Mouse (Mus musculus): ENCODE data around the gene Brpf1.
A peak's percentile ranks its signal among the peaks of the same experiment; 100 is the strongest.

The Brpf1 gene

GRCm38 (mm10) chr6:113306986-113307349, at the start of gene Brpf1:
Gene Brpf1, plus strand, starts transcription at chr6:113307137.
- DNase-seq (ENCODE audit: low spot score in 2 of 2), result no peak

GRCm38 (mm10) chr6:113261174-113261858, 45.6 kb upstream of the Brpf1 start:
- no peak for DNase-seq (ENCODE audit: low spot score in 2 of 2)

GRCm38 (mm10) chr6:113263531-113263930, 43.4 kb upstream of the Brpf1 start:
- DNase-seq (ENCODE audit: low spot score in 2 of 2), result no peak

DNA sequence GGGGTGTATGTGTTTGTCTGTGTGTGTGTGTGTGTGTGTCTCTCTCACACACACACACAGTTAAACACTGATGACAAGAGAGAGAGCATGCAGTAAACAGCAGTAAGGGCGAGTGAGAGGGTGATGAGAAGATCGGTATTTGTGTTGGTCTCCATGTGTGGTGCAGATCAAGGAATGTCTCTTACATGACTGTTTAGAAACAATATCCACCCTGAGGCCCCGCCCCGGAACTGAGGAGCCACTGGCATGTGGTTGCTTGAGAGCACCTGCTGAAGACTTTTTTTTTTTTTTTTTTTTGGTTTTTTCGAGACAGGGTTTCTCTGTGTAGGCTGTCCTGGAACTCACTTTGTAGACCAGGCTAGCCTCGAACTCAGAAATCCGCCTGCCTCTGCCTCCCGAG, 42.5 kb upstream of the Brpf1 start:
- DNase-seq (ENCODE audit: low spot score in 2 of 2), result no peak

DNA sequence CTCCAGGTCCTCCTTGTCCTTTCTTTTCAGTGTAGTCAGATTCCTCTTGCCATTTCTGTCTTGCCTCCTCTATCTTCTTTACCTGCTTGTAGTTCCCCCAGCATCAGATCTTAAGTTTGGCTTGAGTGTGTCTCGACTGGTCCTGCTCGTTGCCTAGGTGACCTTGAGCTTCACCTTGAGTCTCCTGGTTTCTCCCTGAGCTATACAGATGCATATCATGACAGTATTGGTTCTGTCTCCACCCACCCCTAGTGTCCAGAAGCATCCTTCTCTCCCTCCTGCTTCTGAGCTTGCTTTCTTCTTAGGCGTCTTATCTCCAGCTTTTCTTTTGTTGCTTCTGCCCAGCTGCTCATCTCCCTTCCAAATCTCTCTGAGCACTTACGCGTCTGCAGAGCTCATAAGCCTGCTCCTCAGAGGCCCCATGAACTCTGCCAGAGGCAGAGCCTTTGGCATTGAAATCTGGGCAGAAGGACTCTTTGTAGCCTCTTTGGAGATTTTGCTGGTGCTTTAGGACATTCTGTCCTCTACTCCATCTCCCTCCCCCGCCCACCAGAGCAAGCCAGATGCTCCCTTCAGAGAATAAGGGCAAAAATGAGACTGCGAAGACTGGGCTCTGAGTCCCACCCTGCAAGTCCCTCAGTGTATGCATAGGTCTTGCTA, 39.8 kb upstream of the Brpf1 start:
- DNase-seq (ENCODE audit: low spot score in 2 of 2), result no peak

DNA sequence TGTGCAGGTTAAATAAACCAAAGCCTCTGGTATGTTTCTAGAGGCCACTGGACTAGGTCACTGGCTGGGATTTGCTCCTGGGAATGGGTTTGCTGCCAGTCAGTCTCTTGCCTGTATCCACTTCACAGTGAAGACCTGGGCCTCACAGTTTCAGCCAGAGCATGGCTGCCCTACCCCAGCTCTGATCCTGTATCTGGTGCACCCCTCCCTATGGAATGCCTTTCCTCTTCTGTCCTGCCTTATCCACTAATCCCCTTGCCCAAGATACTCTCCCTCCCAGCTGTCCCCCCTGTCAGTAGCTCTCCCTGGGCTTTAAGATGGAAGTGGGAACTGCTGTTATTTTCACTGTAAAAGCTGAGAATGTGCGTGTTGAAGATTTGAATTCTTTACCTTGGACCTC, 38.9 kb upstream of the Brpf1 start:
- DNase-seq (ENCODE audit: low spot score in 2 of 2), result no peak

GRCm38 (mm10) chr6:113272365-113272764, 34.6 kb upstream of the Brpf1 start:
- DNase-seq (ENCODE audit: low spot score in 2 of 2), result no peak

DNA sequence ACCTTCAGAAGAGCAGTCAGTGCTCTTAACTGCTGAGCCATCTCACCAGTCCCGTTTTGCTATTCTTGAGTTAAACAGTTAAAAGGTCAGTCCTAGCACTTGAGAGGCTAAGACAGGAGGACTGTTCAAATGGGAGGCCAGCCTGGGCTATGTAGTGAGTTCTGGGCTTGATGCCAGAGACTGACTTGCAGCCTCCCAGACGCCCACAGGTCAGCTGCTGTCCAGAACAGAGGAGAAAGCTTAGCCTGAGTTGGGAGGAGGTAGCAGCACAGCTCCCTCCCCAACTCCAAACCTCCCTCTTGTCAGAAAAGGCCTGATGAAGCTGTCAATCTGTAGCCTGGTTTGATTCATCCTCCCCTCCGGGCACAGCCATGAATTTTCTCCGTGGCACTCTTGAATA, 30.1 kb upstream of the Brpf1 start:
- peak in 1 of 2 experiments; percentile 53 for DNase-seq (ENCODE audit: low spot score in 2 of 2)

DNA sequence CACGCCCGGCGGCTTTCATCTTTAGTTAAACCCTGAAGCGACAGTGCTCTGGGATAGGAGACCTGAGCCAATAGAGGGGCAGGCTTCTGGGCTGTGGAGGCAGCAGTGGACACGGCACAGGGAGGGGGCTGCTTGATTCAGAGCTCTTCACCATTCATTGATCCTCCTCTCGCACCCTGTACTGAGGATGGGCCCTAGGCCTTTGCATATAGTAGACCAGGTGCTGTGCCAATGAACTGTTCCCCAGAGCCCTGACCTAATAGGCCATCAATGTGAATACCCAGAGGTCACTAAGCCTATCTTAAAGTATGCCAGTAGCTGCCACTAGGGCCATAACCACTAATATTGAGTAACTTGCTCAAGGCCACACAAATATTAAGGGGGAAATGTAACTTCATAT, 25.3 kb upstream of the Brpf1 start:
- DNase-seq (ENCODE audit: low spot score in 2 of 2), result no peak

GRCm38 (mm10) chr6:113282101-113282802, 24.7 kb upstream of the Brpf1 start, which contains the start of gene Cpne9:
Gene Cpne9, plus strand, starts transcription at chr6:113282307.
- DNase-seq (ENCODE audit: low spot score in 2 of 2), result peak in 1 of 2 experiments; percentile 41

DNA sequence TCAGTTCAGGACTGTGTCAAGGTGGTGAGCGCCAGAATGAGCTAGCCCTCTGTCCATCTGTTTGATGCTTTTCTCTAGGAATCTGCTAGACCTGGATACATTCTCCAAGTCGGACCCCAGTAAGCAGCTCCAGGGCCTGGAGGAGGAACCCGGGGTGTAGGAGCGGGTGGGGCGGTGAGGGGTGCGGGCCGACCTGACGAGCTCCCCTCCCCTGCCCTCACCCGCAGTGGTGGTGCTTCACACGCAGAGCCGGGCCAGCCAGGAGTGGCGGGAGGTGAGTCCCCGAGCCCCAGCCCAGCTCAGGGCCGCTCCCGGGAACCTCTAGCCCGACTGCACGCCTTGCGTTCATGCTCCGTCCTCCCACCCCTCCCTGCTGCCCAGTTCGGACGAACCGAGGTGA, 24.0 kb upstream of the Brpf1 start:
- no peak for DNase-seq (ENCODE audit: low spot score in 2 of 2)

GRCm38 (mm10) chr6:113283500-113283899, 23.4 kb upstream of the Brpf1 start:
- DNase-seq (ENCODE audit: low spot score in 2 of 2), result no peak

- no peak for DNase-seq (ENCODE audit: low spot score in 2 of 2)
These were observed 22.0 kb upstream of the Brpf1 start for GRCm38 (mm10) chr6:113284931-113285330.

- no peak for DNase-seq (ENCODE audit: low spot score in 2 of 2)
These were observed 20.6 kb upstream of the Brpf1 start for GRCm38 (mm10) chr6:113286316-113286715.

DNA sequence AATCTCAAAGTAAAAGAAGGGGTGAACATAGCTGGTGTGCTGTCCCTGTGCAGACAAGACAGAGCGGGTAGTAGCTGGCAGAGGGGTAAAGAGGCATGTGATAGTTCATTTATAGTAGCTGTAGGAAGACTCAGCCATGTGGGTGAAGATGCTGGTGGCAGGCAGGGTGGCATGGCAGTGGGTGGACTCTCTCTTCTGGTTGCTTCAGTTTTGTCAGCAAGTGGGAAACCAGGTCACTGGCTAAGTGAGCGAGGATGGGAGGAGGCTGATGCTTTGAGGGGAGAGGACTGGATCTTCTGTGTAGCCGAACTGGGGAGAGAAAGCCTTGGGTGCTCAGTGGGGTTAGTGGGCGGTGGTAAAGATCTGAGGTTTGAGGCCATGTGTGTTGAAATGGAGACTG, 19.7 kb upstream of the Brpf1 start:
- peak; percentile 69 for DNase-seq (ENCODE audit: low spot score in 2 of 2)

DNA sequence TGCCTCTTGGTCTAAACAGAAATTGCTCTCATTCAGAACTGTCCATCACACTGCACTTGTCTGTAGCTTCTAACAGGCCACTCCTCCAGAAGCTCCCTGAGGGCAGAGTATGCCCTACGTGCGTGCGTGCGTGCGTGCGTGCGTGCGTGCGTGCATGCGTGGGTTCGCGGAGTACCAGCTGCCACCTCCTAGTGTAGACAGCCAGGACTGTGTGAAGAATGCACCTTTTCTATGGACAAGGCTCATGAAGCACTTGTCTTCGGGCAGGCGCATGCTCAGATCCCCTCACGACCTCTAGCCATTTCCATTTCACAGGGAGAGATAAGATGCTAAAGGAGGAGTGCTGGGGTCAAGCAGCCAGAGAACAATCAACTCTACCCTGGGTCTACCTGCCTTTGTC, 17.6 kb upstream of the Brpf1 start:
- DNase-seq (ENCODE audit: low spot score in 2 of 2), result no peak

GRCm38 (mm10) chr6:113290346-113290745, 16.6 kb upstream of the Brpf1 start:
- DNase-seq (ENCODE audit: low spot score in 2 of 2), result no peak

DNA sequence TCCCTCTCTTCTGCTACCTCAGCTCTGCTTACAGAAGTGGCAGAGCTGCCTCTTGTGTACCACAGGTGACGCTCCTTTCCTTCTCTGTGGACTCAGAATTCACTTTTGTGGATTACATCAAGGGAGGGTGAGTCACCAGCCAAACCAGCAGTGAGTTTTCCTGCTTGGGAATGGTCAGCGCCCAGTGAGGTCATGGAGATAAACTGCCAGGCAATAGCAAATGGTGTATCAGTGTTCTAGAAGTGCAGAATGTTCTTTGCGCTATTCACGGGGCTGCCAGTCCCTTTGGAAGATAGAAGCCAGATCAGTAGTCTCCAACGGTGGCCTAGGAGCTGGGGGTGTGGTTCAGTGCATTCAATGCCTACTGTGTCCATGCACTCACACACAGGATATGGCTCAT, 14.0 kb upstream of the Brpf1 start:
- DNase-seq (ENCODE audit: low spot score in 2 of 2), result no peak

DNA sequence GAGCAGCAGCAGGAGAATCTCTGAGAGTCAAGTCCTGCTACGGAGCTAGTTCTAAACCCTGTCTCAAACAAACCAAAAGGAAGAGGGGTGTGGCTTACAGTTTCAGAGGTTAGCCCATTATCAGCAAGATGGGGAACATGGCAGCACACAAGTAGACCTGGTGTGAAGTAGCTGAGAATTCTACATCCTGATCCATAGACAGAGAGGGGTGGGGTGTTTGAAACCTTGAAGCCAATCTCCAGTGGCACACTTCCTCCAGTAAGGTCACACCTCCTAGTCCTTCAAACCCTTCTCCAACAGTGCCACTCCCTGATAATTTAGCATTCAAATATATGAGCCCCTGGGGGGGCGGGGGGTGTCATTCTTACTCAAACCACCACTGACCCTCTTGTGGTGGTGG, 10.9 kb upstream of the Brpf1 start:
- DNase-seq (ENCODE audit: low spot score in 2 of 2), result no peak

DNA sequence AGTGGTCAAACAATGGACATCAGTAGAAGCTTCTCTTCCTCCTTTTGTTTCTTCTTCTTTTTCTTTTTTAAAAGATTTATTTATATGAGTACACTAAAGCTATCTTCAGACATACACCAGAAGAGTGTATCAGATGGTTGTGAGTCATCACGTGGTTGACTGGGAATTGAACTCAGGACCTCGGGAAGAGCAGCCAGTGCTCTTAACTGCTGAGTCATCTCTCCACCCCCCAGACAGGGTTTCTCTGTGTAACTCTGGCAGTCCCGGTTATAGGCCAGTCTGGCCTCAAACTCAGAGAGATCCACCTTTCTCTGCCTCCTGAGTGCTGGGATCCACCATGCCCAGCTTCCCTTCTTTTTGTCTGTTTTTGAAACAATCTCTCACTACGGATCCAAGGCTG, 10.3 kb upstream of the Brpf1 start:
- no peak for DNase-seq (ENCODE audit: low spot score in 2 of 2)

- no peak for DNase-seq (ENCODE audit: low spot score in 2 of 2)
These were observed 5.6 kb upstream of the Brpf1 start for GRCm38 (mm10) chr6:113301350-113301749.

DNA sequence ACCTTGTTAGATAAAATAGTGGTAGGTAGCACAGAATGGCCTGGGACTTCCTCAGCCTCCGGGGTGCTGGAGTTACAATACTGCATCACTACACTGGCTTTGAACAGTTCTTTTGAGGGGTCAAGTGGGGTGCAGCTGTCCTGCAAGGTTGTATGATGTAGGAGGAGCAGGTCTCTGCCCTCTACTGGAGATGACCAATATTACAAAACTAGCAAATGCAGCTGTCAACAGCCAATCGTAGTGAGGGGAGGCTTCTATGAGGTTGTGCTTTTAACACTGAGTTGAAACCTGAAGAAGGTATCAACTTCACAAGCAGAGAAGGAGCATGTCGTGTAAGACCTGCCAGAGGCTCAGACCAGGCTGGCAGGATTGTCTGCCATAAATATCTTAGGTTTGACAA, 4.7 kb upstream of the Brpf1 start:
- DNase-seq (ENCODE audit: low spot score in 2 of 2), result no peak

Measured in left cerebral cortex, adult 9 months (tissue).